Mouse (Mus musculus) kidney, embryonic 14.5 days (tissue): ENCODE measurements around the gene Akip1. TPM values are rescaled to one million over a fixed set of nuclear protein-coding genes. Genes with fewer than 3 reads are reported as not detected.

ENCODE experiments used
- ATAC-seq: fragments of 200-750 bp; cut with Nextera tagmentation; 2 replicates; pipeline ENCODE4 v1.8.0; 2017; ENCODE audit warnings: moderate number of reproducible peaks, mild to moderate bottlenecking, moderate TSS enrichment, moderate library complexity; ENCODE audit not compliant: low FRiP score, low TSS enrichment
- H3K27ac ChIP-seq: fragments of 300-500 bp; sonication (generic); 2 replicates; pipeline ENCODE4 v1.5.1; 2014; ENCODE audit warnings: low read depth, mild to moderate bottlenecking, low read length, moderate library complexity, mixed read lengths
- H3K27me3 ChIP-seq: fragments of 300-500 bp; sonication (generic); 2 replicates; pipeline ENCODE4 v1.6.1; 2014; ENCODE audit warnings: mild to moderate bottlenecking, low read length; ENCODE audit not compliant: control insufficient read depth, insufficient read depth
- H3K36me3 ChIP-seq: fragments of 300-500 bp; sonication (generic); 2 replicates; pipeline ENCODE4 v1.6.1; 2014; ENCODE audit warnings: low read length, mixed read lengths; ENCODE audit not compliant: control insufficient read depth, insufficient read depth
- H3K4me1 ChIP-seq: fragments of 300-500 bp; sonication (generic); 2 replicates; pipeline ENCODE4 v1.6.1; 2014; ENCODE audit warnings: low read length, mixed read lengths; ENCODE audit not compliant: control insufficient read depth, insufficient read depth
- H3K4me2 ChIP-seq: fragments of 300-500 bp; sonication (generic); replicated peaks from 2 replicates; pipeline ENCODE4 v1.6.1; 2014; ENCODE audit warnings: low read depth, mild to moderate bottlenecking, low read length
- H3K4me3 ChIP-seq: fragments of 300-500 bp; sonication (generic); 2 replicates; pipeline ENCODE4 v1.5.1; 2014; ENCODE audit warnings: mild to moderate bottlenecking, low read length
- H3K9ac ChIP-seq: fragments of 300-500 bp; sonication (generic); 2 replicates; pipeline ENCODE4 v1.6.1; 2014; ENCODE audit warnings: low read depth, mild to moderate bottlenecking, low read length, moderate library complexity
- H3K9me3 ChIP-seq: fragments of 300-500 bp; sonication (generic); 2 replicates; pipeline ENCODE4 v1.6.1; 2016; ENCODE audit warnings: low read length; ENCODE audit not compliant: control insufficient read depth
- WGBS: fragments of 180-500 bp; shearing (Covaris S2); extraction: QIAGEN DNeasy Blood & Tissue Kit; methylation state at CpG from one replicate; pipeline ENCODE4 v1.1.7; 2014; 5-methylcytosine and 5-hydroxymethylcytosine counted together
- polyA plus RNA-seq: library from polyadenylated mRNA; unstranded; fragments of >200 nt; fragmentation: Nextera tagmentation; extraction: Ambion mirVana; gene quantifications from 2 replicates; pipeline ENCODE4 v1.2.1, GENCODE M21; 2014

Gene Akip1
- polyA plus RNA-seq, 1 experiment from 2014 or later: 24.7 TPM

DNA sequence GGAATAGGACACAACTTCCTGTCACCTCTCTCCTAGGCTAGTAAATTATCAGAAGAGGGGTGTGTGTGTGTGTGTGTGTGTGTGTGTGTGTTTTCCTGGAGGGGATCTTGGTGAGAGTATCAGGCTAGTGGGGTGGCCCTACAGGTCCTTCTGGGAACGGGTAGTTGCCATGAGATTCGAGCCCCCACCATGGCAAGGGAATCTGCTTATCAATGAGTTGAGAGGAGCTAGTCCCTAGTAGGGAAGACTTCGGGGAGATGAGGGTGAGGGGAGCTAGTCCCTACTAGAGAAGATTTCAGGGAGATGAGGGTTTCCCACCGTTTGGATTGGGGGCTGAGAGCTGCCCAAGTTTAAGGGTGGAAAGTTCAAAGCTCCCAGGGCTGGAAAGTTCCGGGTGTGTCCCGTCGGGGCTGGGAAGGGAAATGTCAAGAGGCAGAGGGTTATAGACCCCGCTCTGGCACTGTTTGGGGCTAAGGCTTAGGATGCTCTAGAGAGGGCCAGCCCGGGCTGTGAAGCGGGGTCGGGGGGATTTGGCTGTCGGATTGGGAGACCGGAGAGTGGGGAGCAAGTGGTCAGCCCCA, 48.0 kb downstream of the Akip1 start:
- Histone ChIP-seq H3K4me3 (peak overlapping the region; percentile 60), H3K36me3 (0 out of 2 replicates have a peak, but pooled peaks cover 2% of the 10 kb centered on the region), H3K27me3 (no peaks in the 10 kb centered on the region), H3K4me2 (peak overlapping the region; percentile 88), H3K4me1 (peaks cover 4% of the 10 kb centered on the region; the same call in 1 of the 2 replicates), H3K9ac (peak overlapping the region; percentile 79), H3K9me3 (no peaks in the 10 kb centered on the region), H3K27ac (no peak overlapping the region; the same call in 1 of the 2 replicates)
- ATAC-seq: peak; percentile 26; the same call in 1 of the 2 replicates
- 5% methylated on average over 13 of the region's 13 CpGs for WGBS

DNA sequence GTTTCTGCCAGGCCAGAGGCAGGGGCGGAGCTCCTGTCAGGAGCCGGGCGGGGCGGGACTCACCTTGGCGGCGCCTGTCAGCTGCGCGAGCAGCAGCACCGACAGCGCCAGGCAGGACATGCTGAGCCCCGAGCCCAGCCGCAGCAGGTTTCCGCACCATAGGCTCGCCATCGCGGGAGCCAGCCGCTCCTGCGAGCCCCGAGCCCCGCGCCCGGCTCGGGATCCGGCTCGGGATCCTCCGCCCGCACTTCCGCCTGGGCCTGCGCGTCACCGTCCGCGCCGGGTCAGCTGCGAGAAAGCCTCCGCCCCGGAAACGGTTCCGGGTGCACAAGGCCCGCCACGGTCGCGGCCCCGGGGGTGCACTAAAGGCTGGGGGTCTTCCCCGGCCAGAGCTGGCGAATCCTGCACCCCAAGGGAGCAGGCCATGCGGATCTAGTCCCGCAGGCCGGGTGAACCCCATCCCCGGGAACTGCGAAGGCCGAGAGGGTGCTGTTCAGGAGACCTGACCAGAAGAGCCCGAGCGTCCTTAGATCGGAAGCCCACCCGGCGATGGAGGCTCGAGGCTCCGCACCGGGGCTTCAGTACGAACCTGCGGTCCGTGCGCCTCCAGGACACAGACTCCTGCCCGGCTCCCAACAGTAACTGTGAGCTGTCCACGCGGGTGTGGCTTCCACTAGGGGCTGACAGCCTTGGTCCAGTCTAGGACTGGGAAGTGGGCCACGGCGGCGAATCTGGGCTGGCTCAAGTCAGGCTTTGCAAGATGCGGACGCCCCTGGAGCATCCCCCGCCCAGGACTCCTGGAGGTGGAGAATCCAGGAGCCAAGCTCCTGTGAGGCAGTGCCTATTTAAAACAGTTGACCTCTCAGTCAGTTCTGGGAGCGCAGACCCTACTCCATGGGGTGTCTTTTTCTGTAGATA, 48.8 kb downstream of the Akip1 start, which contains the start of gene Tmem9b:
Gene Tmem9b (minus strand): TSS at position 868 of the 918 bp plus-strand sequence.
- Histone ChIP-seq H3K36me3 (0 out of 2 replicates have a peak, but pooled peaks cover 2% of the 10 kb centered on the region), H3K4me3 (peak within 1 kb of the TSS; percentile 60), H3K9me3 (no peaks in the 10 kb centered on the region), H3K27ac (peak within 1 kb of the TSS; percentile 48), H3K27me3 (no peaks in the 10 kb centered on the region), H3K9ac (peak within 1 kb of the TSS; percentile 79), H3K4me1 (peaks cover 4% of the 10 kb centered on the region; the same call in 1 of the 2 replicates), H3K4me2 (peak within 1 kb of the TSS; percentile 88)
- peak; percentile 90 for ATAC-seq
- WGBS: under 1% methylated on average over 58 of the region's 74 CpGs

DNA sequence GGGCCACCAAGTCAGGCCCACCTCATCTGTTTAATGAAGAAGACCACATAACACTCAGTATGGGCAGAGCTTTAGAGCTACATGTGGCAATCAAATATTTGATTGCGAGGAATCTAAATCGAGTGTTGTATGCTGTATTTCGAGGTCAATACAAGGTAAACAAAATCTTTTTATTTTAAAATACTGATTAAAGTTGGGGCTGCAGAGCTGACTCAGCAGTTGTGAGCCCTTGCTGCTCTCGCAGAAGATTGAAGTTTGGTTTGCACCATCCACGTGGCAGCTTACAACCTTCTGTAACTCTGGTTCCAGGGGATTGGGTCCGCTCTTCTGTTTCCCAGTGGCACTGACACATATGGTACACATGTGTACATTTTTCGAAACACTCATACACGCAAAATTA, 50.5 kb downstream of the Akip1 start:
- Histone ChIP-seq H3K36me3 (no peaks in the 10 kb centered on the region), H3K9me3 (no peaks in the 10 kb centered on the region), H3K27me3 (no peaks in the 10 kb centered on the region), H3K4me3 (no peak overlapping the region), H3K4me2 (no peak overlapping the region), H3K4me1 (peaks cover 4% of the 10 kb centered on the region; the same call in 1 of the 2 replicates), H3K27ac (no peak overlapping the region), H3K9ac (no peak overlapping the region)
- 93% methylated on average over 8 of the region's 8 CpGs for WGBS
- ATAC-seq: no peak

DNA sequence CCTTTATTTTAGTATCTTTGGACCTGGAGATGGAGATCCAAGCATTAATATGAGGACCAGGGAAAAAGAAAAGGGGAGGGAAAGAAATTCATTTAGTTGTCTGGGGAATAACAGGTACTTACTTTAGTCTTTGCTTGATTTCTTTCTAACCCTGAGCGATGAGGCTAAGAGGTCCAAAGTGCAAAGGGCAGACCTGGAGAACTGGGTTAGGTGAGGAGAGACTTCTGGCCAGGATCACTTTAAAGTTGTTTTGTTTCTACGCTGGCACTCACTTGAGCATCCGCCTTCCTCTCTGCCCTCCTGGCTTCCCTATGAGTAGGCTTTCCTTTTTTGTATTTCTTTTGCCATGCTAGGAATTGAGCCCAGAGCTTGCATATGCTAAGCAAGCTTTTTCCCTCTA, 52.8 kb downstream of the Akip1 start:
- 80% methylated on average over 3 of the region's 3 CpGs for WGBS
- Histone ChIP-seq H3K36me3 (no peaks in the 10 kb centered on the region), H3K27me3 (no peaks in the 10 kb centered on the region), H3K9me3 (no peaks in the 10 kb centered on the region), H3K4me1 (peaks cover 4% of the 10 kb centered on the region; the same call in 1 of the 2 replicates), H3K4me3 (no peak overlapping the region), H3K9ac (no peak overlapping the region), H3K4me2 (no peak overlapping the region), H3K27ac (no peak overlapping the region)
- ATAC-seq: no peak

Other genes starting within 250 kb of the Akip1 start
- 0.04 TPM in 1 of 2 replicates, not detected in the other for gene Trim66, start 195.6 kb upstream of the Akip1 start, polyA plus RNA-seq
- 165 and 201 TPM in 2 replicates for gene Rpl27a, start 184.5 kb upstream of the Akip1 start, polyA plus RNA-seq
- gene St5, start 85 bp upstream of the Akip1 start, polyA plus RNA-seq: 25.7 and 35.8 TPM in 2 replicates
- 0.27 TPM in 1 of 2 replicates, not detected in the other for gene BC051019, start 20.2 kb downstream of the Akip1 start, polyA plus RNA-seq
- gene Ascl3, start 28.0 kb downstream of the Akip1 start, polyA plus RNA-seq: not detected in 2 replicates
- 41.1 and 46.9 TPM in 2 replicates for gene Tmem9b, start 49.2 kb downstream of the Akip1 start, polyA plus RNA-seq
- gene Nrip3, start 78.3 kb downstream of the Akip1 start, polyA plus RNA-seq: 0.29 and 0.80 TPM in 2 replicates
- gene Scube2, start 162.0 kb downstream of the Akip1 start, polyA plus RNA-seq: 0.34 and 0.77 TPM in 2 replicates